Mouse (Mus musculus): ENCODE data around the gene Iqce. TPM values are rescaled to one million over a fixed set of nuclear protein-coding genes. Genes with fewer than 3 reads are reported as not detected.
"Not testable (repeated sequence)": the region's sequence is repeated elsewhere in the genome, so short reads cannot be mapped to it uniquely, and the experiment has no call there.

Gene Iqce
- total RNA-seq, 2 experiments from 2014 or later = 3.4 to 3.9 TPM

DNA sequence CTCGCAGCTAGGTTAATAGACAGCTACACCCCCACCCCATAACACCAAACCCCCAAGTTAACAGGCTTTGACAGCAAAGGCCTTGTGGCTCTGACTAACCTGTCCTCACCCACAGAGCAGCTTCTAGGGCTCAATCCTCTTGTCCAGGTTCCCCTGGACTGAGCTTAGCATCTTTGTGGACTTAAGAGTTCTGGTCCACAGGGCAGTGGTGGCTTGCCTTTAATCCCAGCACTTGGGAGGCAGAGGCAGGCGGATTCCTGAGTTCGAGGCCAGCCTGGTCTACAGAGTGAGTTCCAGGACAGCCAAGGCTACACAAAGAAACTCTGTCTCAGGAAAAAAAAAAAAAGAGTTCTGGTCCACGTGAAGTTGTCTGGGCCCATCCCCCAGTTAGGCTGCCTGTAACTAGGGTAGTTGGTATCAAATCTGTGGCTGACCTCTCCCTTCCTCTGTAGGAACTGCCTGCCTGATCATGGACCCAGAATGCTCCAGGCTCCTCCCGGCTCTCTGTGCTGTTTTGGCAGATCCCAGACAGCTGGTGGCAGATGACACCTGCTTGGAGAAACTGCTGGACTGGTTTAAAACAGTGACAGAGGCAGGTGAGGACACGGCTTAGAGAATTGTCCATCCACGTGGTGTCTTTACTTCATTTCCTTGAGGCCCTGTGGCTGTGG, 3.5 kb upstream of the Iqce start:
- DNase-seq = no peak

DNA sequence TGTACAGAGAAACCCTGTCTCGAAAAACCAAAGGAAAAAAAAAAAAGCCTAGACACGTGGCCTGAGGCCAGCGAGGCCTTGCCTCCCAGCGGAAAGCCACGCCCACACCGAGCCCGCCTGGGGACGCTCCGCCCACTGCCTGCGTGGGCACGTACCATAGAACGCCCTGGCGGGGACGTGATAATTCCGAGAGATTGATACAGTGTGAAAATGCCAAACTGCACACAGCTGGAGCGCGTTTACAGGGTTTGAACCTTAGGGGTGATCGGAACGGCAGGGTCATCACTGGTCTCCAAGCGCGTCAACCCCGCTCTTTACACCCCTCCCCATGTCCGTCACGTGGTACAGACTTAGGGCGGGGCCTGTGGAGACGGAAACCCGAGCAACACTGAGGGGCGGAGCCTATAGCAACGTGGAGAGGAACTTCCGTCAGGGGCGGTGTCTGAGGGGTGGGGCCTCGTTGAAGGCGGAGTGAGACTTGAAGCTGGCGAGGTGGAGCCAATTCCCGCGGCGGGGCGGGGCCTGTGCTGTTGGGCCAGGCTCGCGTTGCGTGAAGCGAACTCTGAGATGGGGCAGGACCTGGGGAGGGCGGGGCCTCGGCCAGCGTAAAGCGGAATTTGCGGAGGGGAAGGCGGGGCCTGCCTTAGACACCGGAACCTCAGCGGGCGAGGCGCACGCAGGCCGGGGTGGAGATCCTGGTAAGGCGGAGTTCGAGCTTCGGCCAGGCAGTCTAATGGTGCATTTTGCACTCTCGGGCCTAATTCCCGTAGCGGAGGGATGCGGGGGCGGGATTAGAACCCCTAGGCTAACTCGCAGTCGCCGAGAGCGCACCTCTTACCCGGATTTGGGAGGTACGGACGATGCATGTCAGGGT, 2.4 kb upstream of the Iqce start, which contains the start of gene Brat1:
Gene Brat1, plus strand, starts transcription at position 634 of the 874 bp plus-strand sequence.
- peak; percentile 100 for DNase-seq

DNA sequence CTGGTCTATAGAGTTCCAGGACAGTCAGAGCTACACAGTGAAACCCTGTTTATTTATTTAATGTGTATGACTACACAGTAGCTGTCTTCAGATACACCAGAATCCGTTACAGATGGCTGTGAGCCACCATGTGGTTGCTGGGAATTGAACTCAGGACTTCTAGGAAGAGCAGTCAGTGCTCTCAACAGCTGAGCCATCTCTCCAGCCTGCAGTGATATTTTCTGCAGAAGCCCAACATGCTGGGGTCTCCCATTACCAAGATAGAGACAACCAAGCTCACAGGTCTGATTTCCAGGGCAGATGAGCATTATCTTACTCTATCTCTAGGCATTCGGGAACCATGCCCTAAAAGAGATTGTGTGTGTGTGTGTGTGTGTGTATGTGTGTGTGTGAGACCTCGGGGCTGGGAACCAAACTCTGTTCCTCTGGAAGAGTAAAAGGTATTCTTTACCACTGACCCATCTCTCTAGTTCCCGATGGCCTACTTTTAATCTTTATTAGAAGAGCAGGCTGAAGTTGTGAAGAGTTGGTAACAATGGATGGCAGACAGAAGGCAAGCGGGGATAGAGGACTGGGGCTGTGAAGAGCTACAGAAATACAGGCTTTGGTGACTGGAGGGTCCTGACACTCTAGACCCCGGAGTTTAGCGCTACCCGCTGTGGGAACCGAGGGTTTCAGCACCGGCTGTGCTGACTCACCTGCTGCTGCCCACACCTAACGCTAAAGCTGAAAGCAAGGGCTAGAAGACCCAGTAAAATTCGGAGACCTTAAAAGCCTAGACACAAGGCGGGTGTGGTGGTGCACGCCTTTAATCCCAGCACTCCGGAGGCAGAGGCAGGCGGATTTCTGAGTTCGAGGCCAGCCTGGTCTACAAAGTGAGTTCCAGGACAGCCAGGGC, 1.6 kb upstream of the Iqce start:
- DNase-seq = no peak

DNA sequence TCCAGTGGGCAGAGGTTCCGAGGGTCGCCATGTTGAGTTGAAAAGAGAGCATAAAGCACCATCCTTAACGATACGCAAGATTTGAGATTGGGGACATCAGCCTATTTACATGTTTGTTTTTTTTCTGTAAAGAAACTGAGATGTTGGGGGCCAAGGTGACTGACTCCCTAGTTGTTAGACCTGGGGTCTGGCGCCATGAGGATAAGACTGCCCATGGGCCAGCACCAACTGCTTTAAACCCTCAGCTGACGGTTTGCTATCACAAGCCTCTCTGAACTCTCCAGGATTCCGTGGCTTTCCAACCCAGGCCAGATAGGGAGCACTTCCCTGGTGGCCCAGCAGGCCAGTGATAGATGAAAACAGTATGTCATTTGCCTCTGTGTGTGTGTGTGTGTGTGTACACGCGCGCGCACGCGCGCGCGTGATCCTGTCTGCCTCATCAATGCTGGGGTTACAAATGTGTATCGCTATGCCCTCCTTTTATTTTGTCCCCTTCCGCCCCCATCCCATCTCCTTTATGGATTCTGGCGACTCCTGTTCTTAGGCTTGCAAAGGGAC, 519 bp upstream of the Iqce start:
- DNase-seq = no peak

DNA sequence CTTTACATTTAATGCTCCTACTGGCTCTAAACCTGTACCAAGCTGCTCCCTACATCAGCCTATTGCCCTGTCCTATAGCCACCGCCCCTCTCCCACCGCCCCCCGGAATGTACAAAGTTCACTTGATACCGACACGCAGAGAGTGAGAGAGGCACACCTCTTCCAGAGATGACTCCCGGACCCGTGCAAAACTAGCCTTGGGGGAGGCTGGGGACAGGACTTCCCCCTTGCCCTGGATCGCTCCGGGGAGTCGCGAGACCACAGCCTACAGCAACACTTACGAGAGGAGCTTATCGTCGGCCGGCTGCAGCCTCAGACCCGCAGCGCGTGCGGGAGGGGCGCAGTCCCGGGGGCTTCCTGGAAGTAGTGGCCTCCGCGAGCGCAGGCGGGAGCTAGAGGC, 517 bp downstream of the Iqce start:
- DNase-seq = peak; percentile 23

DNA sequence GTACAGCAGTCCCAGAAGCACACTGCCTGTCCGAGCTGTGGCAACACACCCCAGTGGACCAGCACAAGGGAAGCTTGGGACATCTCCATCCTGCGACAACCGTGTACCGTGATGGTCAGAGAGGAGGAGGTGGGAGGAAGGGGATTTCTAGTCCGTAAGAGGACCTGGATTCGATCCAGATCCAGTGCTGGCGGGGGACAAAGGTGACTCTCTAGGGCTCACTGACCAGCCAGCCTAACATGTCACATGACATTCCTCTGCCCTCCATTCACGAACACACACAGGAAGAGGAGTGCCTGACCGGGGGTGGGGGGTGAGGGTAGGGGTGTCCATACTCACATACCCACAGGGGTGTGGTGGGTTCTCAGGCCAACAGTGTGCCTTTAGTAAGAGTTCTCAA, 2.4 kb downstream of the Iqce start:
- DNase-seq = no peak

DNA sequence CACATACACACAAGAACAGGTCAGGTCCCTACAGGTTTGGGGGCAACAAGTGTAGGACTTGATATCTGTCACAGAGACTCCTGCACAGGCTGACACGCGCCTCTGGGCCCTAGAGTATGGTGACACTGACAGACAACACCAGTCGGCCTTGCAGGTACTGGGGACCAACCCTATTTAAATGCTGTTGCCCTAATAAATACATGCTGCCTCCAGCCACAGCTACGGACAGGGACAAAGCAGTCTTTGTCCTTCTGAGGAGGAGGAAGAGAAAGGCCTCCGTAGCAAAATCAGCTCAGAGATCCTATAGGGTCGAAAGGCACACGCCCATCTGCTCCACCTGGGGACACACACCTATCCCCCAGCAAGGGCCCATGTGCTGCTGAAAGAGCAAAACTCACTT, 6.2 kb downstream of the Iqce start:
- DNase-seq = no peak

DNA sequence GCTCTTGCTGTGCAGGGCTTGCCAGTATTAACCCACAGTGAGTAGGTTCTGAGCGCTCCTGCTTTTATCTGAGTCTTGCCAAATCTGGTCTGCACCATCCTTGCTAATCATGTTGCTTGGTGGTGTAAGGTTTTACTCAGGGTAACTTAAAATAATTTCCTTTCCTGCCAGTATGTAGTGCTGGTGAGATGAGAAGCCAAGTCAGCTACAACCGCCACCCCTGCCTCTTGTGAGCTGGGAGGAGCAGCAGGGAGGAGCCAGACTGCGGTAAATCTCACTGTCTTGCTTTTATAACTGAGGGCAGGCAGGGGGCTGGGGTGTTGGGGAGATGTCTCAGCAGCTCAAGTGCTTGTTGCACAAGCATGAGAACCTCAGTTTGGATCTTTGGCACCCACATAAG, 13.7 kb downstream of the Iqce start:
- DNase-seq = no peak

DNA sequence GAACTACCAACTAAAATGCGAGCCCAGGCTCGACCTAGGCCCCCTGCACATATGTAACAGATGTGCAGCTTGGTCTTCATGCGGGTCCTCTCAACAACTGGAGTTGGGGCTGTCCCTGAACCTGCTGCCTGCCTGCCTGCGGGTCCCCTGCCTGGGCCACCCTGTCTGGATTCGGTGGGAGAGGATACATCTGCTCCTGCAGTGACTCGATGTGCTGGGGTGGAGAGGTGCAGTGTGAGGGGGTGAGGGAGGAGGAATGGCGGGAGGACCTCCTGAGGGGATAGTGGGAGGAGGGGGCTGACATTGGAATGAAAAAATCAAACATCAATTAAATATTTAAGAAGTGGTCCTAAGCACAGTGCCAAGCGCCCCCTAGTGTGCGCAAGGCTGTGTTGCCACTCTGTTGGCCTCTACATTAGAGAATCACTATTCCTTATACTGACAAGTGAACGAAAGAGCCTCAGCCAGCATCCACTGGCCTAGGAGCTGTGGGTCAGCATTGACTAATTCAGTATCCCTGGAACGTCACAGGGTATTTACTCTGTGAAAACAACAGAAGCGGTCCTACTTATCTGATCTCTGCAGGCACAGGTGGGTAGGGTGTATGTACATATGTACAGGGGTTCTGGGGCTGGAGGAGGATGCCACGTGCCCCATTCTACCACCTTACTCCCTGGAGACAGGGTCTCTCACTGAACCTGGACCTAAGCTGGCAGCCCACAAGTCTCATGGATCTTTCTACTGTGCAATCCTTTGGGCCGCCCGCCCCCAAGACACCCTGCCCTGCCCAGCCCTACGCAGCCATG, 17.6 kb downstream of the Iqce start:
- no peak for DNase-seq

DNA sequence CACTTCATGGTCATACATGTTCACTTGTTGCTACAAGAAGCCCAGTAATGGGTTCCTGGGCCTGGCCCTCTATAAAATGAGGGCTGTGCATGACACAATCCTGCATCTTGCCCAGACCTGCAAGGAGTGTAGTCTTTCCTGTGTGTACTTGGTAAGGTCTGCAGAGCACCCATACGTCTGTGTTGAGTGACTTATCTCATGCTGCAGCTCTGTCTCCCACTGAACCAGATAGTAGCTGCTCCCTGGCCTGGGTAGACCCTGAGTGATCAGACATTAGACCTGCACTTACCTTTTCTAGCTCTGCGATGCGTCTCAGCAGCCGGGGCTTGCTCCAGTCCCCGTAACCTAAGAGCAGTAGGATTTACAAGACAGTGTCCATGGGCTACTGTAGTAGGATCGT, 20.1 kb downstream of the Iqce start:
- no peak for DNase-seq

DNA sequence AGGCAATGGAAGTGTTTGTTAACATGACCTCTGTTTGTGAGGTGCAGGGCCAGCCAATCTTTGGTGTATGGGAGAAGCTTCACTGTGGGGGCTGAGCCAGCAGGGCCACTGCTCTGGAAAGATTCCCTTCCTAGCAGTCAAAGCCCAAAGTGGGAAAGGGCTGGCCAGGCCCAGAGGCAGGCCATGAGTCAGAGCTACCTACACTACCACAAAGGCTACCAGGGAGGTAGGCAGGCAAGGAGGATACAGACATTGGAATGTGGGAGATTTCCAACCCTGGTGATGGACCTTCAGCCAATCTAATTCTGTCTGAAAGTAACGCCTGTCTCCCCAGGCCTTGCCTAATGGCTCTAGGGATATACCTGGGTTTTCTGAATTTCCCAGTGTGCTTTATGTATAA, 21.2 kb downstream of the Iqce start:
- no peak for DNase-seq

DNA sequence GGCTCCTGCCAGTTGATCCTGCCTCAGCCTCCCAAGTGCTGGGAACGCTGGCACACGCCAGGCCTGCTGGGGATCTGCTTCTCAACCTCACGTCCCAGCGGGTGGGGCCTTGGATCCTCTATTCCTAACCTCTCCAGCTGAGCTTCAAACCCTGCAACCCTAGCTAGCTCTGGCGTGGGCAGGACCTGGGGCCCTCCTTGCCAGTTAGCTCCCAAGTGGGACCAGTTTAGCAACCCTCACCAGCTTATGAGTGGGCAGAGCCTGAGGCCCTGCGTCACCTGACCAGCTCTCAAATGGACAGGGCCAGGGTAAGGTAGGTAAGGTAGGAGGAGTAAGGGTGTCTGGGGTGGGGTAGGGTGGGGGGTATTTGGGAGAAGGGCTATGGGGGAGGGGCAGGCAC, 22.1 kb downstream of the Iqce start:
- DNase-seq = no peak

DNA sequence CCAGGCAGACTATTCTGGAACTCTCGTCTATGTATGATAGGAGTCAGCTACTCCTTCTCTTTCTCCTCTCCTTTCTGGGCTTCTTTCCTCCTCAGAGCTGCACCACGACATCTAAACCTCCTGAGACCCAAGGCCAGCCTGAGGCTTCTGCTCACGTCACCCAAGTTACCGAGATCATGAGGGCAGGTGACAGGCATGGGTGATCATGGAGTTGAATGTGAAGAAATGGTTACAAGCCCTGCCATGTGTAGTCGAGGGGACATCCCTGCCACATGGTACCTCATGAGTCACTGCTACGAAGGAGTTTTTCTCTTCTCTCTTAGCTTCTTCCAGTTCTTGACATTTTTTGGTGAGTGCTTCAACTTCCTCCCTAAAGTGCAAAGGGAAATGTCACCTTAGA, 25.0 kb downstream of the Iqce start:
- no peak for DNase-seq

DNA sequence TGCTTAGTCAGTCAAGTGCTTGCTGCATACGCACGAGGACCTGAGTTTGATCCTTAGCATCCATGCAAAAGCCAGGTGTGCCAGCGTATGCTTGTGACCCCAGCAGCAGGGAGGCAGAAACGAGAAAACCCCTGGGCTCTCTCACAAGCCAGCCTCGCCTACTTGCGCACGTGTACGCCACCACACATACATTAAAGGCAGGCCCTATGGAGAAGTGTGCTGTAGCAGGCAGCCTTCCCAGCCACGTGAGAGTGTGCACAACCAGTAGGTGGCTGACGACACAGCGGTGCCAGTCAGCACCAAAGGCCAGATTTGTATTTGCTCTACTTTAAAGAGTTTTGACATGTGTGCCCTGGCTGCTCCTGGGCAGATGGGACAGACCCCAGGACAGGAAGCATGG, 26.5 kb downstream of the Iqce start:
- no peak for DNase-seq

DNA sequence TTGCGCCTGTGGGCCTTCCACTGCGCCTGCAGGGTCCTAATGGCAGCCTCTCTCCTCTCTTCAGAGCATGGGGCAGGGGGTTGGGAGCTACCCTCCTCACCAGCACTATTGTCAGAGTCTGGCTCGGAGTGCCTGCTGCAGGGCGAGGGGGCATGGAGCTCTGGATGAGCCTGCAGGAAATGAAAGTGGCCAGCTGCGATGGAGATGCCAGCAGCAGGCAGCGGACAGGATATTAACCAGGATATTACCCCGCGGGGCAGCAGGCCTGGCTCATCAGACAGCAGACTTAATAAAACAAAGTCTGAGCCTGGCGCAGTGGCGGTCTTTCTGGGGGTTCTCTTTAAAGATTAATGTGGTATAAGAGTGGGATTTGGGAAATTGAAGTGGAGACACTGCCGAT, 27.1 kb downstream of the Iqce start:
- no peak for DNase-seq

DNA sequence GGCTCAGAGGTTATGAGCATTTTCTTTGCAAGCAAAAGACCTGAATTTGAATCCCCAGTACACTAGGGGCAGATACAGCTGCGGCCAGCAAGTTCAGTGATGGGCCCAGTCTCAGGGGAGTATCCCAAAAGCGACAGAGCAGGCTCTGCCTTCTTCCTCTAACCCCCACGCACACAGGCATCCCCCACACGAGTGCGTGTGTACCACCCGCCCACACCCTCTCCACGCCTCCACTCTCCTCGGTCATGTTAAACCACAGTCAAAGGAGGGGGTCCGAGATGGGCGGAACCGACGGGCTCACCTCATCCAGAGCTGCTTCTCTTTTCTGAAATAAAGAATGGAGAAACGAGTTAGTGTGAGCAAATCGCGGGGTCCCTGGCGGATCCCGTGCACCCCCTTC, 28.1 kb downstream of the Iqce start:
- DNase-seq = no peak

DNA sequence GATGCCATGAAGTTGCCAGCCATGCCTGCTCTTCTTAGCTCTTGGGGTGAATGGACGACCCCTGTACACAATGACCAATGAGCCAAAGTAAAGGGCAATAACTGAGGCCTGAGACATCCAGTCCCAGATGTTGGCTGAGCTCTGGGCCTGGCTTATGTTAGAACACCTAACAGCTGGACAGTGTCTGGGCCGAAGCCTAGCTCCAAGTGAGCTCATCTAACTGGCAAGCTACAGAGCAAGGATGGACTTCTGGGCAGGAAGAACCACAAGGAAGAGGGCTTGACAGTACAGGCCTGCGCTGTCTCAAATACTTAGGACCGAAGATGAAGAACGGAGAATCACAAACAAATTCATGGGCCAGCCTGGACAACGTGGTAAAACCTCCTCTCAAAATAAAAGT, 29.6 kb downstream of the Iqce start:
- DNase-seq = not testable (repeated sequence)

DNA sequence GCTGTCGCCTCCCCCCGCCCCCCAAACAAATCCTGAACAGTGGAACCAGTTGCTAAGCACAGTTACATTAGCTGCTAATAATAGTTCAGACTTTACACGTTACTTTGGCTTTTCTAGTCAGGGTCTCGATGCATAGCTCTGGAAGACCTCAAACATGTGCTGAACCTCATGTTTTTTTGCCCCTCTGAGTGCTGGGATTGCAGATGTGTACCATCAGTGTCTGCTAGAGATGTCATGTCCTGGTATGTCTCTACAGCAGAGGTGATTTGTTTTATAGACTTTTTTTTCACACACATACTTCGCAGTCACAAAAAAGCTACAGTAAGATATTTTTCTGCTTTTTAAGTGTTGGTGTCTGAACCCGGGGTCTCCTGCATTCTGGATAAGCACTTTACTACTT, 30.1 kb downstream of the Iqce start:
- no peak for DNase-seq

DNA sequence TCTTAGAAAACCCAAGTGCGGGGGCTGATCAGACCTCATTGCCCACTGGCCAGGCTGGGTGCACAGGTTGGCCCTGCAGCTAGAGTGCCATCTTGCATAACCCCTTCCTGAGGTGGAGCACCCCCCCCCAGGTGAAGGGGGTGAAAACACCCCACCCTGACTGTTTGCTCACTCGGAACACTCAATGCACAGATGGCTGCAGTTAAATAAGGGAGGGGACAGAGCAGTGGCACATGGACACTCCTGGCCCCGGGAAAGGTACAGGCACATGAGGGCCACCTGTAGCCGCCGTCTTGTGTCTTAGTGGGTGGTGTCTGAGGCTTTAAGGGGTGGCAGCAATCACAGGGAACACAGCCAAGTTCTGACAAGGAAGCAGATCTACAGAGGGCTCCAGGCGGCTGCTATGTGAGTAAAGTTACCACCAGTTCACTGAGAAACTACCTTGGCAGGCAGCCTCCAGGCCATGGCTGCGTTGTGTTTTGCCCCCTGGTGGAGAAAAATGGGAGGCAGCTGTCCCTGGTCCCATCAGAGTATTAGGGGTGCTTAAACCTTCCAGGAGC, 38.5 kb downstream of the Iqce start:
- DNase-seq = peak; percentile 42

DNA sequence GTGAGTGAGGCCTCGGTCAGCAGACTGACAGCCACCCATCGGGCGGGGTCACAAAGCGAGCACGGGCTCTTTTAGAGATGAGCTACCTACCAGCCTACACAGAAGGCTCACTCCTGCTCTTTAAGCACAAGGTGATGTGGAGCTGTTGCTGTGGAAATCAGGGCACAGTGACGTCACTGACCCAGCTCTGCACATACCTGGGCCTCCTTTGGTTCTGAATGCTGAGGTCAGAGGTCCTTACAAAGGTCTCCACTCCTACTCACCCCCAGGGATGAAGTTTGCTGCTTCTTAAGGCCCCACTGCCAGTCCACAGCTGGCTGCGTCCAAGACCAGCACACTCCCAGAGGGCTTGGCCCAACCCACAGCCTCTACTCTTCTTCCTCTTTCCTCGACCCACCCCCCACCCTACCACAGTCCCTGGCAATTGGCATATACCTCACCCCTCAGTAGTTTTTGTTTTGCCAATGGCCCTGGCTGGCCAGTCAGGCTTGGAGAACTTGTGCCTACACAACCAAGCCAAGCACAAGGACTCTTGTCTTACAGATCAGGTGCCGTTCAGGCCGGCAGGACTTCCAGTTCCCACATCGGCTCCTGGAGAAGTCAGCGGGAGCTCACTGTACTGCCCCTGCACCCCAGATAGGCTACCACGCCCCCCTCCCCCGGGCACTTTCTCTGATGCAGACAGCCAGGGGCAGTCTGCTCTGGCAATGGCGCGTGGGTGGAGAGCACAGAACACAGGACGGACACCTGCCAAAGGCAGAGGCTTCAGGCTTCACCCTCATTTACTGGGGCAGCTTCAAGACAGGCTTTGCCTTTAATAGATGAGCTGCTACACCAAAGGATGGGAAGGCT, 39.2 kb downstream of the Iqce start:
- DNase-seq = no peak
